Mouse (Mus musculus) ES-E14 (cell line): ENCODE measurements around the gene Gins1. TPM values are rescaled to one million over a fixed set of nuclear protein-coding genes. Genes with fewer than 3 reads are reported as not detected.

Source experiments
- DNase-seq: peaks from one replicate; pipeline ENCODE4 v3.0.0-alpha.2; 2013; ENCODE audit warnings: low read depth, low spot score
- H3K27ac ChIP-seq: 2 replicates; pipeline ENCODE4 v1.5.1; 2012; ENCODE audit warnings: low read depth, mild to moderate bottlenecking, low read length, moderate library complexity, mixed read lengths; ENCODE audit not compliant: poor library complexity, insufficient read depth, severe bottlenecking
- H3K36me3 ChIP-seq: 2 replicates; pipeline ENCODE4 v1.6.1; 2012; ENCODE audit warnings: mild to moderate bottlenecking, low read length, moderate library complexity, mixed read lengths; ENCODE audit not compliant: control insufficient read depth, poor library complexity, insufficient read depth, severe bottlenecking
- H3K4me1 ChIP-seq, 2 experiments: fragments of 150-350 bp in 1 of 2; sonication (generic) in 1 of 2; 2 replicates each; pipeline ENCODE4 v1.6.1; 2012; ENCODE audit warnings: low read length in 2 of 2, mild to moderate bottlenecking in 1 of 2, mixed read lengths in 1 of 2; ENCODE audit not compliant: control insufficient read depth in 2 of 2, insufficient read depth in 2 of 2, poor library complexity in 1 of 2
- H3K4me3 ChIP-seq, 2 experiments: fragments of 150-350 bp in 1 of 2; sonication (generic) in 1 of 2; 2 replicates each; pipeline ENCODE4 v1.5.1; 2012; ENCODE audit warnings: low read length in 2 of 2, low read depth in 1 of 2, mild to moderate bottlenecking in 1 of 2, mixed read lengths in 1 of 2; ENCODE audit not compliant: insufficient read depth in 1 of 2, poor library complexity in 1 of 2, severe bottlenecking in 1 of 2
- H3K9ac ChIP-seq: 2 replicates; pipeline ENCODE4 v1.6.1; 2012; ENCODE audit warnings: low read depth, mild to moderate bottlenecking, low read length, mixed read lengths; ENCODE audit not compliant: poor library complexity, insufficient read depth, severe bottlenecking
- H3K9me3 ChIP-seq: fragments of 150-350 bp; sonication (generic); 2 replicates; pipeline ENCODE4 v1.6.1; 2012; ENCODE audit warnings: low read depth, mild to moderate bottlenecking, low read length; ENCODE audit not compliant: control insufficient read depth, insufficient read depth
- CHD2 ChIP-seq: IDR thresholded peaks from 2 replicates; pipeline ENCODE4 v1.6.1; 2014; ENCODE audit warnings: mild to moderate bottlenecking, low read depth, low read length, inconsistent platforms
- HCFC1 ChIP-seq: IDR thresholded peaks from 2 replicates; pipeline ENCODE4 v1.6.1; 2012; ENCODE audit warnings: low read length, inconsistent platforms, borderline replicate concordance; ENCODE audit not compliant: insufficient read depth
- MAFK ChIP-seq: IDR thresholded peaks from 2 replicates; pipeline ENCODE4 v1.6.1; 2014; ENCODE audit warnings: mild to moderate bottlenecking, low read depth, low read length, inconsistent platforms; ENCODE audit not compliant: insufficient read depth
- ZC3H11A ChIP-seq: IDR thresholded peaks from 2 replicates; pipeline ENCODE4 v1.6.1; 2012; ENCODE audit warnings: low read depth, mild to moderate bottlenecking, inconsistent platforms, low read length, borderline replicate concordance
- ZNF384 ChIP-seq: IDR thresholded peaks from 2 replicates; pipeline ENCODE4 v1.6.1; 2012; ENCODE audit warnings: low read depth, low read length, inconsistent platforms
- in situ Hi-C, 2 experiments: fragments of 600-800 bp; cut with MboI; formaldehyde crosslinking; loops; one replicate each; pipeline ENCODE4 v1.15.1; 2025; ENCODE audit warnings: low sequenced_read_pairs in 2 of 2, inconsistent platforms in 1 of 2; ENCODE audit not compliant: unreplicated experiment in 2 of 2
- total RNA-seq: library from RNA; depleted of rRNA; stranded (reverse); fragments of 300-350 nt; gene quantifications from 2 replicates; pipeline ENCODE4 v1.2.3, GENCODE M21; 2012

The Gins1 gene
- total RNA-seq, 1 experiment = 45.6 TPM

DNA sequence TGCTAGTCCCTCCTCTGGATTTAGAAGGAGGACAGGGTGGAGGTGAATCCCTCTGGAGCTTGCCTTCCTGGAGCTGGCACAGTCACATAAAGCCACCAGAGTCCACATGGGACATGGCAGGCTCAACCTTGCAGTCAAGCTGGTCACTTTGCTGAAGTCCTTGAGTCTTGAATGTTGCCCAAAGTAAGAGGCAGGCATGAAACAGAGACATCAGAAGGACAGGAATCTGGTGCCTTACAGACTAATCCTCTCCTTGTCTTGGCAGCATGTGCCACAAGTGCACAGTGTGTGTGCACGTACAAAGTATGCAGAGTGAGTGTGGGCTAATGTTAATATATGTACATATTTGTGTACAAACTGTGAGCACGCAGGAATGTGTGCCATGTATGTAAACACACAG lies 62.3 kb downstream of the Gins1 start:
- peaks cover 9% of the 10 kb centered on the region; the same call in 1 of the 2 replicates for H3K36me3 ChIP-seq

DNA sequence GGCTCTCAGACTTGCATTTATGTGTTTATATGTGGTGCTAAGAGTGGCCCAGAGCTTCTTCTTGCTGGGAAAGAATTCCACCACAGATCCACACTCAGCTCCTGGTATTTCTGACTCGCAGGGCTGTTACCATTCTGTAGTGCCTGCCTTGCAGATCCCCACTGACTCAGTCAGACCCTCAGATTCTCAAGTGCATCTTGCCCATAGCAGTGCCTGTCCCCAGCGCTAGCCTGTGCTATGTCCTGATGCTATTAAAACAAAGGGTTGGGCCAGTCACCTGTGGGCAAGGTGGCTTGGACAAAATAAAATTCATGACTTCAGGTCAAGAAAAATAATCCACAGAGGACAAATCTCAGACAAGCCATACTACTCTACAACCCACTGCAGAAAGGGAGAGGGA lies 64.0 kb downstream of the Gins1 start:
- no peak for DNase-seq
- Histone ChIP-seq H3K27ac (no peak overlapping the region), H3K9me3 (no peaks in the 10 kb centered on the region), H3K36me3 (peaks cover 10% of the 10 kb centered on the region; the same call in 1 of the 2 replicates), H3K9ac (no peak overlapping the region), H3K4me3 (no peak overlapping the region), H3K4me1 (peaks cover 3 to 11% of the 10 kb centered on the region in 2 experiments; a peak in 3 of 4 replicates)
- no peak for TF ChIP-seq HCFC1
- no peak for TF ChIP-seq ZNF384
- no peak for TF ChIP-seq CHD2
- no peak for TF ChIP-seq MAFK
- TF ChIP-seq ZC3H11A = no peak
- in situ Hi-C loops = no loop called here

More for the DNA sequence above, 62.3 kb downstream of the Gins1 start:
- H3K9ac ChIP-seq = no peak overlapping the region
- peaks cover 1 to 6% of the 10 kb centered on the region in 2 experiments; a peak in 3 of 4 replicates for H3K4me1 ChIP-seq
- H3K27ac ChIP-seq = no peak overlapping the region
- TF ChIP-seq MAFK = no peak
- no peak for DNase-seq
- in situ Hi-C loops = no loop called here
- H3K4me3 ChIP-seq = no peak overlapping the region
- H3K9me3 ChIP-seq = no peaks in the 10 kb centered on the region

DNA sequence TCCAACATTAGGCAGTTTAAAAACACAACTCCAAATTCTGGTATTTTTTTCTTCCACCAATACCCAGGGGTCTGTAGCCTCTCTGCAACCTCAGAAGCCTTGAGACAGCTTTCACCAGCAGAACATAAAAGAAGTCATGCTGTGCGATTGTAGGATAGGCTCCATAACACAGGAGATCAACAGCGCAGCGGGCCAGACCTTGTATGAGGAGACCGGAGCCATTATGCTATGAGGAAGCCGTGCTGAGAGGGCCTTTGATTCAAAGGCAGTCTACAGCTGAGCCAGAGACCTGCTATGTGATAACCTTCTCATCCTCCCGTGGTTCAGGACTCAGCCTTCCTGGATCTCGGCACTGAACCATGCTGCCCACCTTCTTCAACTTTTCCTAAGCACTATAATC lies 66.7 kb downstream of the Gins1 start:
- peaks cover 3 to 13% of the 10 kb centered on the region in 2 experiments; a peak in 3 of 4 replicates for H3K4me1 ChIP-seq
- no peak overlapping the region for H3K9ac ChIP-seq
- TF ChIP-seq HCFC1 (no peak), ZNF384 (no peak), MAFK (no peak), CHD2 (no peak), ZC3H11A (no peak)
- H3K36me3 ChIP-seq = peaks cover 13% of the 10 kb centered on the region; the same call in 1 of the 2 replicates
- no peak overlapping the region for H3K27ac ChIP-seq
- H3K4me3 ChIP-seq = no peak overlapping the region
- no peak for DNase-seq
- in situ Hi-C loops = no loop called here
- H3K9me3 ChIP-seq = no peaks in the 10 kb centered on the region

DNA sequence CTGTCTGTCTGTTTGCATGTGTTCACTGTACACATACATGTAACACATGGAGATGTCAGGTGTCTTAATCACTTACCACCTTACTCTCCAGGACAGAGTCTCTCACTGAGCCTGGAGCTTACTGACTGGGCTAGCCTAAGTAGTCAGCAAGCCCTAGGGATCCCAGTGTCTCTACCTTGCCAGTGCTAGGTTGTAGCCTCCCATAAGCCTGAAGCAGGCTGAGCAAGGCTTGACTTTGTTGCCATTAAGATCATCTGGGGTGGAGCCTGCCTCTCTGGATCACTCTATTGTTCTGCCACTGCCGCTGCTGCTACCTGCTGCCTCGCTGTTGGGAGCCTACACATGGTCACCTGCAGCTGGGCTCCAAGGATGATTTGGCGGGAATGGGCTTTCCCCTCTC lies 67.5 kb downstream of the Gins1 start:
- no peak for DNase-seq
- Histone ChIP-seq H3K27ac (no peak overlapping the region), H3K9me3 (no peaks in the 10 kb centered on the region), H3K36me3 (peaks cover 13% of the 10 kb centered on the region; the same call in 1 of the 2 replicates), H3K9ac (no peak overlapping the region), H3K4me1 (peaks cover 3 to 16% of the 10 kb centered on the region in 2 experiments; a peak in 3 of 4 replicates), H3K4me3 (no peak overlapping the region)
- TF ChIP-seq CHD2 = no peak
- no peak for TF ChIP-seq HCFC1
- in situ Hi-C loops = no loop called here

DNA sequence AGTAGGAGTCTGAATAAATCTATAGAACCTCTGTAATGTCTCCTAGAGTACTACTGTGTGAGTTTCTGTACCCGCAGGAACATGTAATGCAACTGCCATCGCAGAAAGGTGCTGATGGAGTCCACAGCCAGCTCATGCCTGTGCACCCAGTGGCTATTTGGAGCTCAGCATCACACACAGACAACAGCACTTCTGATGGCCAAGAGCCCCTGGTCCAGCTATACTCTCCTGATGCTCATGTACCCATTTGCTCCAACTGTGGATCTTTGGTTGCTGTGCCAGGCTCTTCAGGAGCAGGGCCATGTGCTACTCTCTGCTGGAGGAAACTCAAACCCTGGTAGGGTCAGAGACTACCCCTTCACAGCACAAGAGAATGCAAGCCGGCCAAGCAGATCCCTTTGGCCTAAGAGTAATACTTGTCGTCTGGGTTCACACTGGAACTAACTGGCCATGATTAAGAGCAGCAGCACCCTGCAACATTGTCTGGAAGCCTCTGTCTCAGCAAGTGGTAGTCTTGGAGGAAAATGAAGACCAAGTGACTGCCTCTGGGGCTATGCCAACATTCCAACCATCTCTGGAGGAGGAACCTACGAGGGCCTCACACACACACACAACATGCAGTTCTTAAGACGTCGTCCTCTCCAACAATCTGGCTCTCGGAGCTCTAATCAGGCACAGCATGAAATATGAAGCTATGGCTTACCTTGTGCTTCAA lies 68.4 kb downstream of the Gins1 start:
- Histone ChIP-seq H3K4me1 (peaks cover 3 to 16% of the 10 kb centered on the region in 2 experiments; a peak in 3 of 4 replicates), H3K27ac (no peak overlapping the region), H3K9ac (no peak overlapping the region), H3K9me3 (no peaks in the 10 kb centered on the region), H3K4me3 (no peak overlapping the region), H3K36me3 (peaks cover 13% of the 10 kb centered on the region; the same call in 1 of the 2 replicates)
- no peak for DNase-seq
- in situ Hi-C loops = no loop called here
- TF ChIP-seq HCFC1 (no peak), CHD2 (no peak), MAFK (no peak), ZNF384 (no peak), ZC3H11A (no peak)
